Mouse (Mus musculus) mouse embryonic stem cell (cell line): Measurements from ENCODE around the gene Pheta1.
"Not testable (repeated sequence)": the region's sequence is repeated elsewhere in the genome, so short reads cannot be mapped to it uniquely, and the experiment has no call there.

ENCODE experiments used
- in situ Hi-C, 2 experiments: fragments of 300-500 bp; cut with MboI; formaldehyde crosslinking; loops; 1 replicate in 1 of 2; 3 replicates in 1 of 2; pipeline ENCODE4 v1.14.3; 2019 to 2020; ENCODE audit warnings: low sequenced_read_pairs in 2 of 2, low pct_unique_long_range_greater_than_20kb in 1 of 2, mixed read lengths in 1 of 2; ENCODE audit not compliant: unreplicated experiment in 1 of 2

Pheta1 gene

DNA sequence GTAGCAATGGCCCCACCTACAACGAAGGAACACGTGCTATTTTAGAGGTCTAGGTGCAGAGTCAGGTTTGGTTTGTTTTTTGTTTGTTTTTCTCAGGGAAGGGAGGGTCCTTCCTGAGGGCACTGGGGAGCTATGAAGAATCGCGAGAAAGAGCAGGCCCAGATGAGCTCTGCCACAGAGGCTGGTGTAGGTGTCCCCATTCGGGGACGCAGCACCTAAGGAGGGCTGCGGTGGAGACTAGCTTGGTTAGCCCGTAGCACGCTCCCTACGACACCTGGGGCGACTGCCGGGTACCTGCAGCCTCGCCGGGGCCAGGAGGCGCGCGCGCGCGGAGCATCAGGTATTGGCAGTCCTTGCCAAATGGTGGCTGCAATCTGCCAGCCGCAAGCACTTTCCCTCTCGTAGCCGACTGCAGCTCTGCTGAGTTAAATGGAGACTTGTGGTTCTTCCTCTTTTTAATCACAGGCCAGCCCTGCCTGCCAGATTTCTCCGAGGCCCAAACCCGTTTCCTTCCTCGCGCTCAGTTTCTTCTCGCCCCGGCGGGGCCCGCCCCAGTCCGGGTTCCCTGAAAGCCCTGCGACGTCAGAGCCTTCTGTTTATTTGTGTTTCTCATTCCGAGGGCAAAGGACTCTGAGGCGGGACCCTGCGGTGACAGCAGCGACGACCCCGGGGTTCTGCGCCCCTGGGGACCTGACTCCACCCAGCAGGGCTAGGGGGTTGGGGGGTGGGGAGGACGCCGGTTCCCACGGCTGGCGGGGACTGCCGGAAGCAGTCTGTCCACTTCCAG, 10.2 kb upstream of the Pheta1 start:
- in situ Hi-C loops, result no loop called here

GRCm38 (mm10) chr5:121839128-121839473, 9.7 kb upstream of the Pheta1 start:
- in situ Hi-C loops, result no loop called here

DNA sequence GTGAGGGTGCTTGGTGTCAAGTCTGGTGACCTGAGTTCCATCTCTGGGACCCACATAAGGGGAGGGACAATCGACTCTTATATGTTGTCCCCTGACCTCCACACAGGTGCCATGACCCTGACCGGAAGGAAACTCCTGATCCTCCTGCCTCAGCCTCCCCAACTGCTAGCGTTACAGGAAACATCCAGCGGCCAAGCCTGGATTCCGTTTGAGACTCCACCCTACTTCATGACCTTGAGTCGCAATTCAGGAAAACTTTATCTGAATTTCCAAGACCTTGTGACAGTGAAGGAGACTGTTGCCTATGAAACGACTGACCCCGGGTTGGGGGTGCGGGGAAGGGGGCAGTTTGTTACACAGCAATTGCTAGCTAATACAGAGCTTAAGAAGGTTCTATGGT, 7.3 kb upstream of the Pheta1 start:
- in situ Hi-C loops, result no loop called here

DNA sequence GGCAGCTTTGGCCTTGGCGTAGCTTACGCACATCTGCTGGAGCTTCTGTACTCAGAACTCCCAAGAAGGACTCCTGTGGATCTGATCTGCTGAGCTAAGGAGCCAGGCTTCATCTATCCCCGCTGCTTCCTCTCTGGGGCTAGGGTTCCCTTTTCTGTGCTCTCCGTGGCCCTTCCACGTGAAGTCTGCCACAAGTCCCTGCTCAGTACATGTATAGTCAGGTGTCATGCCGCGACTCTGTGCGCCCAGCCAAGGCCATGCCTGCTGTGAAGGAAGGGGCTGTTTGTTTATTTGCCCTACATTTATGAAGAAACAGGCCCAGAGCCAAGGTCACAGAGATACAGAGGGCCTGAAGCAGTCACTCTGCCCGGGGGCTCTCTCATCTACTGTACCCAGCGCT, 6.8 kb upstream of the Pheta1 start:
- in situ Hi-C loops, result no loop called here

DNA sequence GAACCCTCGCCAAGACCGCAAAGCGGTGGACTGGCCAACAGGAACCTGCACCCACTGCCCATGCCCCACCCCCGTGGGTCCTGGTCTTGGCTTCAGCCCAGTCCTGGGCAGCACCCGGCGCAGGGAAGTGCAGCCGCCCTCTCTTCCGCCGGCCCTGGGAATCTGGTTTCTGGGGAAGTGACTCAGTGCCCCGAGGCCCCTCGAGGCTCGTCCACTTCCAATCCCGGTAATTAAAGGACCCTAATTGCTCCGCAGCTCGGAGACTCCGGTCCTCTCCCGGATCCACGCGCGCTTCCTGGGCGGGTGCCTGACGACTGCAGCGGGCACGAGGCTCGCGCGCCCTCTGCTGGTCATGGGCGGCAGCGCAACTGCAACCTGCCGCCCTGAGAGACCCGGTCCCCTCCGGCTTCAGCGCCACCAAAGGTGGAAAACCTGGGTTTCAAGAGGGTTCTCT, 6.1 kb upstream of the Pheta1 start:
- in situ Hi-C loops, result no loop called here

GRCm38 (mm10) chr5:121843138-121843905, 5.5 kb upstream of the Pheta1 start:
- in situ Hi-C loops, result no loop called here

DNA sequence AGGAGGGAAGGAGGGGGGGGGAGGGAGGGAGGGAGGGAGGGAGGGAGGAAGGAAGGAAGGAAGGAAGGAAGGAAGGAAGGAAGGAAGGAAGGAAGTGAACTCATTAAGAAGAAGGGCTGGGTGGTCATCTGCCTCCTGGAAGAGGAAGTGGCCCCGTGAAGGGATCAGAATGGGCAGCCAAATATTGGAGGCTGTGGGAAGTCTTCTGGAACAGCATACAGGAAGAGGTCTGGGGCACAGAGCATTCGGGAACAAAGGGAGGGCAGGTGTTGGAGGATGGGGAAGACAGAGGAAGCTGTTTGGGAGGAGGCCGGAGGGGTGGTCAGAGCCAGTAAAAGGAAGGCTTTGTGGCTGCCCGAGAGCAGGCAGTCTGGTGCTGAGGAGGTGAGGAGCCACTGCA, 3.4 kb upstream of the Pheta1 start:
- in situ Hi-C loops, result no loop called here

GRCm38 (mm10) chr5:121846322-121846721, 2.5 kb upstream of the Pheta1 start:
- in situ Hi-C loops, result no loop called here

- in situ Hi-C loops, result not testable (repeated sequence)
Measured at GRCm38 (mm10) chr5:121847269-121847668, 1.5 kb upstream of the Pheta1 start.

- in situ Hi-C loops, result no loop called here
Measured at GRCm38 (mm10) chr5:121848035-121848519, 707 bp upstream of the Pheta1 start.

- in situ Hi-C loops, result no loop called here
Measured at GRCm38 (mm10) chr5:121849478-121850349, 930 bp downstream of the Pheta1 start.

DNA sequence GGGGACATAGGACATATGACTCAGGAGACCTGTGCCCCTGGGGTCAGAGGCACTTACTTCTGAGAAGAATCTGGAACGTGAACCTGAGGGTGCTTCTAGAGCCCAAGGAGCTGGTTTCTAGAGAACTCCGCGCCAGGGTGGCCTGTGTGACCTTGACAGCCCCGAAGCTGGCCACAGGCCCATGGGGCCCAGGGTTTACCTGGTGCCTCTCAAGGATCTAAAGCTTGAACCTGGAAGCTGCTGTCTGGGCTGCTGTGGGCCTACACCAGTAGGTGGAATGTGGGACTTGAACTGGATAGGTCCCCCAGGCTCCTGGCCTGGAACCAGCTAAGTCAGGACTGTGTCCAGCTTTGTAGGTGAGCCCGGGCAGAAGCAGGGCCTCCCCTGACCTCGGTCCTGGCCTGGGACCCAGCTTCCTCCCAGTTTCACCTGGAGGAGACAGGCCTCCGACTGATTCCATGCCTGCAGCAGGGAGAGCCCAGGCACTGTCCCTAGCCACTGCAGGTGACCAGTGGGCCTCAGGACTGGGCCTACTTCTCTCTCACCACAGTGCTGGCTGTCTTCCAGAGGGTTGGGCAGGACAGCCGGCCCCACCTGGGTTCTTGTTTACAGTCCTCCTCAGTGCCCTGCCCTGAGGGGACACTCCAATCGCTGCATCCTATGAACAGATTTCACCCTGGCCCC, 4.7 kb downstream of the Pheta1 start:
- in situ Hi-C loops, result no loop called here

DNA sequence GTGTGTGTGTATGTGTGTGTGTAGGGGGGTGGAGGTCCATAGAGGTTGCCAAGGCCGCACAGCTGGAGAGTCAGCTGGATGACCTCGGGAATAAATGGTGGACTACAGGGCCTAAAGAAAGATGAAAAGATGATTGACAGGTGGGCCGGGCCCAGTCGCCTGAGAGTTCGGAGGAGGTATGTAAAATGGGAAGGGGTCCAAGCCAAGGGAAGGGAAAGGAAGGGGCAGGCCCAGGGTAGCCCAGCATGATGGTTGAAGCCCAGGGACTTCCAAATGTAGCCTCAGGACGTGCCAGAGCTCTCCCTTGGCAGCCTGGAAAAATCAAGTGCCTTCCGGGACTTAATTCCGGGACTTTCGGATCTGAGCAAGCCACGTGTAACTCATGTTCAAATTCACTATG, 6.0 kb downstream of the Pheta1 start:
- in situ Hi-C loops, result no loop called here

GRCm38 (mm10) chr5:121856740-121857139, 8.0 kb downstream of the Pheta1 start:
- in situ Hi-C loops, result no loop called here

DNA sequence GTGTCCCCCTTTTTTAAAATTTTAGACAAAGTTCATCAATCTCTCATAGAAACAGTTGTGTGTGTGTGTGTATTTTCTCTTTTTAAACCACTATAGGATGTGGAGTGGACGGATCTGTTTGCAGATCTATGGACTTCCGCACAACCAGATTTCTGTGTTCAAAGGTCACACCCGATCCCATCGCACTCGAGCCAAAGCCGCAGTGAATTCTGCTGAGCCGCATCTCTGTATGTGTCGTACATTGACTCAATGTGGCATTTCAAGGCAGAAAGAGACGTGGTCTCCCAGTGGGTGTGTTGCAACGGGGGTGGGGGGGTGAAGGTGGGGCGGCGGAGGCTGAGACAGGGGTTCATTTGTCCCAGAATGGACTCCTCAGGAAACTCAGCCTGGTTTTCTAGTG, 9.6 kb downstream of the Pheta1 start:
- in situ Hi-C loops, result no loop called here

GRCm38 (mm10) chr5:121861964-121862363, 13.2 kb downstream of the Pheta1 start:
- in situ Hi-C loops, result loop anchor here in 1 of 2 experiments (10.0 kb wide), 1 partner anchor 213 kb away; no protein-coding TSS in a partner anchor

DNA sequence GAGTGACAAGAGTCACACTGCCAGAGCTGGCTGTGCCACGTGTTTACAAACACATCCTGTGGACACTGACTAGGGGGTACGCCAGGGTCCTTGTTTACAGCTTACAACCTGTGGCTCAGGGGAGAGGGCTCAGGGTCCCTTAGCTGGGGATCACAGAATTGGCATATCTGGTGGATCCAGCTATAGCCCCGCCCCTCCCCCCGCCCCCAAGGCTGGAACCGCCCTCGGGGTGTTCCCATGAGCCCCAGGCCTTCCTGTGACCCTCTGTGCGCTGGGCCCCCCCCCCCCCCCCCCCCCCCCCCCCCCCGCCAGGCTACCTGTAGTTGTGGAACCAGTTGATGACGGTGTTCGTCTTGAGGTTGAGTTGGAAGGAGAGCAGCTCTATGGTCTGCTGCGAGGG, 15.5 kb downstream of the Pheta1 start:
- in situ Hi-C loops, result loop anchor here in 1 of 2 experiments (10.0 kb wide), 1 partner anchor 210 kb away; no protein-coding TSS in a partner anchor

- in situ Hi-C loops, result loop anchor here in 1 of 2 experiments (10.0 kb wide), 1 partner anchor 207 kb away; no protein-coding TSS in a partner anchor
Measured at GRCm38 (mm10) chr5:121867963-121868362, 19.2 kb downstream of the Pheta1 start.
